Mouse (Mus musculus) ES-Bruce4 (cell line): ENCODE measurements around the gene Art3.

Experiments used
- CTCF ChIP-seq: IDR thresholded peaks from one replicate; pipeline ENCODE4 v1.8.1; 2011; ENCODE audit warnings: low read depth, low read length
- POLR2A ChIP-seq: IDR thresholded peaks from one replicate; pipeline ENCODE4 v1.8.1; 2011; ENCODE audit warnings: low read length; ENCODE audit not compliant: insufficient read depth

- no peak for TF ChIP-seq CTCF
- TF ChIP-seq POLR2A = no peak
Observed at GRCm38 (mm10) chr5:92318596-92318995, 13.0 kb upstream of the Art3 start.
